Mouse (Mus musculus) hindbrain, embryonic 14.5 days (tissue): ENCODE data around the gene Arfrp1. TPM values are rescaled to one million over a fixed set of nuclear protein-coding genes. Genes with fewer than 3 reads are reported as not detected.

Experiments
- ATAC-seq: fragments of 200-750 bp; cut with Nextera tagmentation; 2 replicates; pipeline ENCODE4 v1.8.0; 2017; ENCODE audit warnings: moderate number of reproducible peaks, mild to moderate bottlenecking, moderate TSS enrichment, moderate library complexity; ENCODE audit not compliant: low FRiP score
- DNase-seq: peaks from one replicate; pipeline ENCODE4 v3.0.0-alpha.2; 2015; ENCODE audit warnings: low spot score
- H3K27ac ChIP-seq: fragments of 300-500 bp; sonication (generic); 2 replicates; pipeline ENCODE4 v1.5.1; 2014; ENCODE audit warnings: mild to moderate bottlenecking, moderate library complexity
- H3K27me3 ChIP-seq: fragments of 300-500 bp; sonication (generic); 2 replicates; pipeline ENCODE4 v1.6.1; 2014; ENCODE audit warnings: mild to moderate bottlenecking, low read length, mixed read lengths; ENCODE audit not compliant: control insufficient read depth, insufficient read depth
- H3K36me3 ChIP-seq: fragments of 300-500 bp; sonication (generic); replicated peaks from 2 replicates; pipeline ENCODE4 v1.6.1; 2014; ENCODE audit not compliant: control insufficient read depth, insufficient read depth
- H3K4me1 ChIP-seq: fragments of 300-500 bp; sonication (generic); replicated peaks from 2 replicates; pipeline ENCODE4 v1.6.1; 2014; ENCODE audit warnings: antibody characterized with exemption, low read length, mixed read lengths; ENCODE audit not compliant: control insufficient read depth, insufficient read depth
- H3K4me2 ChIP-seq: fragments of 300-500 bp; sonication (generic); replicated peaks from 2 replicates; pipeline ENCODE4 v1.6.1; 2014; ENCODE audit warnings: mild to moderate bottlenecking, moderate library complexity
- H3K4me3 ChIP-seq: fragments of 300-500 bp; sonication (generic); replicated peaks from 2 replicates; pipeline ENCODE4 v1.5.1; 2014; ENCODE audit warnings: mild to moderate bottlenecking, low read length
- H3K9ac ChIP-seq: fragments of 300-500 bp; sonication (generic); 2 replicates; pipeline ENCODE4 v1.6.1; 2014
- H3K9me3 ChIP-seq: fragments of 300-500 bp; sonication (generic); 2 replicates; pipeline ENCODE4 v1.6.1; 2016; ENCODE audit warnings: low read length; ENCODE audit not compliant: control insufficient read depth
- WGBS: fragments of 180-500 bp; shearing (Covaris S2); extraction: QIAGEN DNeasy Blood & Tissue Kit; methylation state at CpG from one replicate; pipeline ENCODE4 v1.1.7; 2014; 5-methylcytosine and 5-hydroxymethylcytosine counted together
- polyA plus RNA-seq: library from polyadenylated mRNA; unstranded; fragments of >200 nt; fragmentation: Nextera tagmentation; extraction: Ambion mirVana; gene quantifications from 2 replicates; pipeline ENCODE4 v1.2.1, GENCODE M21; 2014

The Arfrp1 gene
- polyA plus RNA-seq, 1 experiment from 2014 or later: 63.3 TPM

DNA sequence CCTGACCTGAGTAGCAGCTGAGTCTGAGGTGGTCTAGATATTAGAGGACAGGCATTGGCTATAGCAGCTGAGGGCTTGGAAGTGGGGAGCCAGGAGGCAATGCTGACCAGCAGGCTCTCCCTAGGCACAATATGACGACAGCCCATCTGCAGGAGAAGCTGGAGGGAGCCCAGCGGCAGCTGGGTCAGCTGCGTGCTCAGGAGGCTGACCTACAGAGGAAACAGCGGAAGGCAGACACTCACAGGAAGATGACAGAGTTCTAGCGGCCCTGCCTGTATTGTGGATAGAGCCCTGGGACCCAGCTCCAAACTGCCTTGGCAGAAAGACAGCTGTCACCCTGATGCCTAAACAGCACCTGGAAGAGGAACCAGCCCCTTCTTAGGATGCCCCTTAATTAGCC lies 15.0 kb upstream of the Arfrp1 start:
- no peak overlapping the region for H3K27ac ChIP-seq
- H3K9ac ChIP-seq: no peak overlapping the region
- WGBS: 89% methylated on average over 5 of the region's 5 CpGs
- no peak for DNase-seq
- no peaks in the 10 kb centered on the region for H3K27me3 ChIP-seq
- no peaks in the 10 kb centered on the region for H3K9me3 ChIP-seq
- ATAC-seq: no peak
- peaks cover 64% of the 10 kb centered on the region for H3K36me3 ChIP-seq
- no peak overlapping the region for H3K4me2 ChIP-seq
- no peaks in the 10 kb centered on the region for H3K4me1 ChIP-seq
- H3K4me3 ChIP-seq: no peak overlapping the region

DNA sequence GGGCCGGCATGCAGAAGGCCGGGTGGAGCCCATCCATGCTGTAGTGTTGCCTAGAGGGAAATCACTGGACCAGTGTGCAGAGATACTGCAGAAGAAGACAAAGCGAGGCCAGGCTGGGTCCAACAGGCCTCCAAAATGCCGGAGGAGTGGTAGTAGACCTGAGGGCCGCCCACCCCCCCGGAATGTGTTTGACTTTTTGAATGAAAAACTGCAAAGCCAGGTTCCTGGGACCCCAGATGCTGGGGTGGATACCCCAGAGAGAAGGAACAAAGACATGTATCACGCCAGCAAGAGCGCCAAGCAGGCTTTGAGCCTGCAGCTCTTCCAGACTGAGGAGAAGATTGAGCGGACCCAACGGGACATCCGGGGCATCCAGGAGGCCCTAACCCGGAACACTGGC lies 14.6 kb upstream of the Arfrp1 start, which contains the start of gene Lime1:
TSS of gene Lime1 (plus strand) at position 301 of the 400 bp plus-strand sequence.
- no peaks in the 10 kb centered on the region for H3K9me3 ChIP-seq
- H3K36me3 ChIP-seq: peaks cover 60% of the 10 kb centered on the region
- H3K4me1 ChIP-seq: no peaks in the 10 kb centered on the region
- no peak within 1 kb of the TSS for H3K4me2 ChIP-seq
- DNase-seq (no peak), ATAC-seq (no peak)
- H3K9ac ChIP-seq: no peak within 1 kb of the TSS
- H3K4me3 ChIP-seq: no peak within 1 kb of the TSS
- H3K27me3 ChIP-seq: no peaks in the 10 kb centered on the region
- 92% methylated on average over 12 of the region's 12 CpGs for WGBS
- H3K27ac ChIP-seq: no peak within 1 kb of the TSS

DNA sequence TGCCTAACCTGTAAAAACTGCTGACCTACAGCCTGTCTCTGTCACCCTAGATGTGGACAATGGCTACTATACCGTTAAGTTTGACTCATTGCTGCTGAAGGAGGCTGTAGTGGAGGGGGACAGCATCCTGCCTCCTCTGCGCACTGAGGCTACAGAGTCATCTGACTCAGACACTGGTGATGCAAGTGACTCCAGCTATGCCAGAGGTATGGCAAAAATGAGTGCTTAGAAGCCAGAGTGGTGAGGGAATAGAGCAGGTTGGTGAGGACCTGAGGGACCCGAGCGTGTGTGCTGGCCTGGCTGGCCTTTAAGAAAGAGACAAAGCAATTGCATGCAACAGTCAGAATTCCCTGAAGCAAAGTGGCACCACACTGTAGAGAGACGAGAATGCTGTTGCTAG lies 13.5 kb upstream of the Arfrp1 start:
- H3K27me3 ChIP-seq: no peaks in the 10 kb centered on the region
- WGBS: 97% methylated on average over 5 of the region's 5 CpGs
- no peak overlapping the region for H3K27ac ChIP-seq
- DNase-seq (no peak), ATAC-seq (no peak)
- H3K36me3 ChIP-seq: peaks cover 54% of the 10 kb centered on the region
- no peaks in the 10 kb centered on the region for H3K9me3 ChIP-seq
- no peaks in the 10 kb centered on the region for H3K4me1 ChIP-seq
- H3K4me3 ChIP-seq: no peak overlapping the region
- no peak overlapping the region for H3K9ac ChIP-seq
- H3K4me2 ChIP-seq: no peak overlapping the region

DNA sequence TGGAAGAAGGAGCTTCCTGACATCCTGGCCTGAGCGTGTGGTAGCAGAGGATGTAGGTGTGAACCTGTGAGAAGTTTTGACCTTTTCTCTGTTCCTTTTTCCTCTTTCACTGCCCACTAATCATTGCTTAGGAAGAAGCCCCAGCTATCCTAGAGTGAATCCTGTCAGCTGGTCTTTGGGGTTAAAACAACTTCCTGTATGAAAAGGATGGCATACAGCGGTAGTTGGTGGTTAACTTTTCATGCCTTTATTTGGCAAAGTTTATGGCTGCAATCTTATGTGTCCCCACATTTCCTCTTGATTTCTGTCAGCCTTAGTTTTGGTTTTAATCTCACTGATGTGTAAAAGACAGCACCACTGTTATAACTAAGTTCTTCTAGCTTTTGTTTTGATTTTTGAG lies 12.0 kb upstream of the Arfrp1 start:
- Histone ChIP-seq H3K4me3 (no peak overlapping the region), H3K36me3 (peaks cover 39% of the 10 kb centered on the region), H3K9ac (no peak overlapping the region), H3K9me3 (no peaks in the 10 kb centered on the region), H3K4me1 (no peaks in the 10 kb centered on the region), H3K4me2 (no peak overlapping the region), H3K27ac (no peak overlapping the region), H3K27me3 (no peaks in the 10 kb centered on the region)
- ATAC-seq (no peak), DNase-seq (no peak)
- WGBS: 85% methylated on average over 2 of the region's 2 CpGs

DNA sequence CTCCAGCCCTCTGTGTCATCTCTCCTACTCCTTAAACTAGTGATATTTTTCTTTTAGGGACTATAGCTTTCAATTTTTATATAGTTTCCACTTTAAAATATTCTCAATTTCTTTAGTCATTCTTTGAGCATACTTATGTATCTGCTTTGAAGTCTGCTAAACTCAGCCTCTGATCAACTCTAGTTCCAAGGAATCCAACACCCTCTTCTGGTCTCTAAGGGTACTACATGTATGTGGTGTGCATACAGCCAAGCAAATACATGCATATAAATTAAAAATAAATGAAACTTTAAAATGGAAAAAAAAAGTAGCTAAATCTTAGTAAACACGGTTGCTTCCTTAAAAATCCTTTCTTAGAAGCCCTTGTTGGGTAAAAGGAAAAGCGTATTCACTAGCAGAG lies 10.6 kb upstream of the Arfrp1 start:
- 94% methylated on average over 2 of the region's 2 CpGs for WGBS
- Histone ChIP-seq H3K9ac (no peak overlapping the region), H3K36me3 (peaks cover 27% of the 10 kb centered on the region), H3K27me3 (no peaks in the 10 kb centered on the region), H3K27ac (no peak overlapping the region), H3K4me3 (no peak overlapping the region), H3K9me3 (no peaks in the 10 kb centered on the region), H3K4me1 (no peaks in the 10 kb centered on the region), H3K4me2 (no peak overlapping the region)
- ATAC-seq (no peak), DNase-seq (peak; percentile 44)

DNA sequence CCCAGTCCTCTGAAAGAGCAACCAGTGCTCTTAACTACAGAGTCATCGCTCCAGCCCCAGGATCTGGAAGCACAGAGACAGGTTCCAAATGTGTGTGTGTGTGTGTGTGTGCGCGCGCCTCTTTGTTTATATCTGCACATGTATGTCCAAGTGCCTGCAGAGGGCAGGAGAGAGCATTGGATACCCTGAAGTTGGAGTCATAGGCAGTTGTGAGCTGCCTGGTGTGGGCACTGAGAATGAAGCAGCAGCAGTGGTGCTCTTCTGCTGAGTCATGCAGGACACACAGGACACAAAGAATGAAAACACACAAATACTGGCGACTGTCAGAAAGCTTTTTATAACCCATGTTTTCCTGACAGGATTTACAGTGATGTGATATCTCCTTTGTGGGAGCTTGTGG lies 4.8 kb upstream of the Arfrp1 start:
- Histone ChIP-seq H3K27ac (no peak overlapping the region), H3K9me3 (no peaks in the 10 kb centered on the region), H3K4me3 (no peak overlapping the region), H3K9ac (no peak overlapping the region), H3K27me3 (no peaks in the 10 kb centered on the region), H3K4me1 (peaks cover 28% of the 10 kb centered on the region), H3K4me2 (no peak overlapping the region), H3K36me3 (peaks cover 15% of the 10 kb centered on the region; the same call in 1 of the 2 replicates)
- DNase-seq: no peak
- WGBS: 98% methylated on average over 5 of the region's 5 CpGs
- ATAC-seq: no peak

DNA sequence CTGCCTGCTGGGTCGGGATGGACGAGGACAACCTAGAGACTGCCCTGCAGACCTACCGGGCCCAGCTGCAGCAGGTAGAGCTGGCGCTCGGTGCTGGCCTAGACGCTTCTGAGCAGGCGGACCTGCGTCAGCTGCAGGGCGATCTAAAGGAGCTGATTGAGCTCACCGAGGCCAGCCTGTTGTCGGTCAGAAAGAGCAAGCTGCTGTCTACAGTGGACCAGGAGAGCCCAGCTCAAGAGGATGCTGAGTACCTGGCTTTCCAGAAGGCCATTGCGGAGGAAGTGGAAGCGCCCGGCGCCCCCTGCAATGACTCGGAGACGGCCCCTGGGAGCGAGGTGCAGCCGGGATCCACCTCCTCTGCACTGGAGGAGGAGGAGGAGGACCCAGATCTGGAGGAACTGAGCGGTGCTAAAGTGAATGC lies 461 bp upstream of the Arfrp1 start:
- DNase-seq: no peak
- WGBS: 0% methylated on average over 20 of the region's 20 CpGs
- H3K36me3 ChIP-seq: peaks cover 35% of the 10 kb centered on the region

DNA sequence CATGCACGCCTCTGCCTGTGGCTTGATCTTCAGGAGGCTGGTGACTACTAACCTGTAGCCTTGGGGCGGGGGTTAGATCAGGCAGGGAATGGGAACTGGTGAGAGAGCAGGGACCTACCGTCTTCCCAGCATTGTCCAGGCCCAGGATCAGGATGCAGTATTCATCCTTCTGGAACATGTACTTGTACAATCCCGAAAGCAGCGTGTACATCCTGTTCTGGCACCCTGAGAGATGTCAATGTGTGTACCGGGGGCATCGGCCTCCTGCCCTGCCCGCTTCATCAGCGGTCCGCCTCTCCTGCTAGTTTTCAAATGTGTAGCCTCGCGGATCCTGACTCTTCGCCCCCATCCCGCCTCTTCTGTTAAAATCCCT lies 731 bp downstream of the Arfrp1 start:
- ATAC-seq (no peak), DNase-seq (no peak)
- peaks cover 37% of the 10 kb centered on the region for H3K36me3 ChIP-seq
- peak overlapping the region; percentile 90 for H3K4me3 ChIP-seq
- H3K4me1 ChIP-seq: peaks cover 35% of the 10 kb centered on the region
- H3K9ac ChIP-seq: peak overlapping the region; percentile 94
- H3K9me3 ChIP-seq: no peaks in the 10 kb centered on the region
- no peaks in the 10 kb centered on the region for H3K27me3 ChIP-seq
- peak overlapping the region; percentile 91 for H3K27ac ChIP-seq
- 14% methylated on average over 14 of the region's 14 CpGs for WGBS
- peak overlapping the region; percentile 94 for H3K4me2 ChIP-seq

More for the DNA sequence above, 461 bp upstream of the Arfrp1 start:
- H3K4me3 ChIP-seq: peak overlapping the region; percentile 90
- H3K9me3 ChIP-seq: no peaks in the 10 kb centered on the region
- ATAC-seq: peak; percentile 70
- H3K4me2 ChIP-seq: peak overlapping the region; percentile 94
- H3K27me3 ChIP-seq: no peaks in the 10 kb centered on the region
- peak overlapping the region; percentile 94 for H3K9ac ChIP-seq
- H3K27ac ChIP-seq: peak overlapping the region; percentile 91
- peaks cover 35% of the 10 kb centered on the region for H3K4me1 ChIP-seq

DNA sequence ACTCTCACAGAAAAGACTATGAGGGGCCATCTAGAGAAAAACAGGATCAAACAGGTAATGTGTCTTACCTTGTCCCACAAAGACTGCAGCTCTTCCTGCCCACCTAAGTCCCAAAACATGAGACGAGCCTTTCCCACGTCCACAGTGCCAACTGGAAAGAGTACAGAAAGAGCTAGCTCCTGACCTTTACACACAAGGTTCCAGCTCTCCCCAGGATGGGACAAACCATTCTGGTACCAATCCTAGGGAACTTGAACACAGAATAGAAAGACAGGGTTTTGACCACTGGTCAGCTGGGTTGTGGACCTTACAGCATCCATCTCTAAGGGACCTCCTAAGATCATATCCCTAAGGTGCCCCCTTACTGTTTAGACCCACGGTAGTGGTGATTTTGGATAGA lies 1.3 kb downstream of the Arfrp1 start:
- DNase-seq: no peak
- 79% methylated on average over 3 of the region's 3 CpGs for WGBS
- ATAC-seq: no peak

DNA sequence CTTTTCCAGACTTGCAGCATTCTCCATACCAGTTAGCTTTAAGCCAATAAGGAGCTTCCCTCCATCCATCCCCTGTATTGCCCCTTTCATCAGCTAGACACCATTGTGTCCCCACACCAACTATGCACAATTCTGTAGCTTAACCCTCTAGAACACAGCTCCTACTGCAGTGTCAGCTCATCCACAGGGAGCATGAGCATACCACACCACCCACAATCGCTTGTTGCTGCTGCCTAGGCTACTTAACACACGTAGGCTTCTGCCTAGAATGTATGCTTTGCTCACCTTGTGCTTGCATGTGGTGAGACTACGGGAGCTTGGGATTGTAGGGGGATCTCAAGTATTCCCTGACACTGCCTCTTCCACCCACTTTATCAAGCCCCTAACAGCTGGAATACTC lies 8.4 kb downstream of the Arfrp1 start:
- Histone ChIP-seq H3K4me2 (no peak overlapping the region), H3K27me3 (no peaks in the 10 kb centered on the region), H3K36me3 (peaks cover 94% of the 10 kb centered on the region), H3K9ac (no peak overlapping the region), H3K9me3 (no peaks in the 10 kb centered on the region), H3K4me1 (no peaks in the 10 kb centered on the region), H3K4me3 (no peak overlapping the region), H3K27ac (no peak overlapping the region)
- no peak for DNase-seq
- ATAC-seq: no peak
- 82% methylated on average over 3 of the region's 3 CpGs for WGBS

More for the DNA sequence above, 1.3 kb downstream of the Arfrp1 start:
- peak overlapping the region; percentile 94 for H3K9ac ChIP-seq
- peaks cover 35% of the 10 kb centered on the region for H3K4me1 ChIP-seq
- no peaks in the 10 kb centered on the region for H3K9me3 ChIP-seq
- peaks cover 42% of the 10 kb centered on the region for H3K36me3 ChIP-seq
- H3K27ac ChIP-seq: no peak overlapping the region
- H3K27me3 ChIP-seq: no peaks in the 10 kb centered on the region
- peak overlapping the region; percentile 94 for H3K4me2 ChIP-seq
- H3K4me3 ChIP-seq: peak overlapping the region; percentile 90
